Mouse (Mus musculus) natural killer cell, adult 2 months (primary cell): ENCODE data around the gene Vwa2.

Source experiments
- DNase-seq, 2 experiments: peaks; one replicate each; pipeline ENCODE4 v3.0.0; 2022; ENCODE audit warnings: low spot score in 2 of 2

The Vwa2 gene

DNA sequence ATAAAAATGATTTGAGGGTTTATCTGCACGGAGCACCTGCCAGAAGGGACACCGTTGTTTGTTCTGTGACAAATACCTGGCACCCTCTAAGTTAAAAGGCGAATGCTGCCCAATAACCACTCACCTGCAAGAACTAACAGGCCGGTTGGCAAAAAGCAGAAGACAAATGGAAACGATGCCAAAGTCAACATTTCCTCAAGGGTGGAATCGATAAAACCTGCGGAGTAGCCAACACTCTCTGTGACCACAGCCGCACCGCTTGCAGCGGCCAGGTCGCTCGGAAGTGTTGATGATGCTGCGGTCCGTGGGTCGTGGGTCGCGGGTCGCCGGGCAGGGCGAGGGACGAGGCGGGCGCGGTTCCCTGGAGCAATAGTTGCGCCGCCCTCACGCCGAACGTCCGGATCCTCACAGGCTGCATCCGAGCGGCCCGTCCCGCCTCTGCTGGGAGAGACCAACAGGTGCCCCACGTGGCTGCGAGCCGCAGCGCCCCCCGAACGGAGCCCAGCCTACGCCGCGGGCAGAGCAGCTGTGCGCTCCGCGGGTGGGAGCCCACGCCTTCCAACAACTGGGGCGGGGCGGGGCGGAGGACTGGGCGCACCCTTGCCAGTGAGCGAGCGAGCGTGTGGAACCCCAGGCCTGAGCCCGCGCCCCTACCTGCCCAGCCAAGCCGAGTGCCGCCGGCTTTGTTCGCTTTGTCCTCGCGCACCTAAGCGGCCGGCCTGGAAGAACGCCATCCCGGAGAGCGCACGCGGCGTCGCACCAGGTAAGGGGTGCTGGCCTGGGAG lies at the start of gene Vwa2:
Vwa2 (plus strand) TSS at position 434 of the 785 bp plus-strand sequence.
- no peak for DNase-seq

DNA sequence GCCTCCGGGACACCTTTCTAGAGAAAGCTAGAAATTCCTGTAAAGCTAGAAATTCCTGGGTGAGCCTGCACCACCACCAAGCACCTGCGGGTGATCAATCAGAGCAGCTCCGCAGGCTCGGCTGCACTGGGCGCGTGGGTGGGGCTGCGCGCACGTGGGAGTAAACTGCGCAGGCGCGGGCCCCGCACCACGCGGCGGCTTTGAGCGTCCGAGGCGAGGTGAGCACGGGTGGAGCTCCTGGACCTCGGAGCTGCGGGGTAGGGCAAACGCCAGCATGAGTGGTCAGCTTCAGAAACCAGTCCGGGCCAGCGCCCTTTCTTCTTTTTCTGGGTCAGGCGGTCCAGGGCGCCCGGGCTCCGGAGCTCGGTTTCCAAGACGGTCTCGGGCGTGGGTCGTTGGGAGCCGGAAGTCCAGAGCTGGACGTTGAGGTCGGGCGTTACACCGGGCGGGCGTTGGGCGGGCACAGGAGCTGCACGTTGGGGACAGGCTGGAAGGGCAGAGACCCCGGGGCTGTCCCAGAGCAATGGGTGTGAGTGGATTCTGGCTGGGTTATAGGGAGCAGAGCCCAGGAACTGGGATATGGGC lies 47.9 kb upstream of the Vwa2 start, which contains the start of gene Tdrd1:
Tdrd1 (plus strand) TSS at position 163 of the 585 bp plus-strand sequence.
- no peak for DNase-seq

DNA sequence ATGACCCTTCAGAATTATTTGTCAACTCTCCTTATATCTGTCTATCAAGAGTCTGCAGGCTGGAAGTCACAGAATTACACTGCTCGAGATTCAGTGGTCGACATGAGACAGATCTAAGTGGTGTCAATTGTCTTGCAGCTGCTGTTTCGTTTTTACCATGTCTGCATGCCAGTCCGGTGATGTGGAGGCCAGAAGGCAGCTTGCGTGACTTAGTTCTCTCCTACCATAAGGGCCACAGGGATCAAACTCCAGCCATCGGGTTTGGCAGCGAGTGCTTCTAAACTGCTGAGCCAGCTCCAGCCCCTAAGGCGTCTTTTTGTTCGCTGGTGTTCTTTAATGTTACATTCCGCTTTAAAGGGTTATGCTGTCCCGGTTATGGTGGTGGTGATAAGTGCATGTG lies 45.7 kb upstream of the Vwa2 start:
- DNase-seq, result no peak

DNA sequence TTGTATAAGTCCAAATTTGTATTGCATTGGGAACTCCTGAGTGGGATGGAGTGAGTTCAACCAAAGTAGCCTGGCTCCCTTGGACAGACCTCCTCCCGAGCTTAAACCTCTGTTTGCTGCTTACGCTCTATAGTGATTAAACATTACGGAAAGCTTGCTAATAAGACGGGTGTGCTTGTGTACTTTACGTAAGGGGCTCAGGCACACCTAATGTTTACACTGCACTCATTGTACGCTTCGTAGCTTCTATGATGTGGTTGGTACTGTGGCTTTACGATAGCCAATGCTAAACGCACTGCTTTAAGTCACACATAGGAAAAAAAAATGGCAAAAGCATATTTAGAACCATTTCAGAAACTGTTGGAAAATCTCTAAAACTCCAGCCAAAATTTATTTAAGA lies 44.8 kb upstream of the Vwa2 start:
- no peak for DNase-seq

DNA sequence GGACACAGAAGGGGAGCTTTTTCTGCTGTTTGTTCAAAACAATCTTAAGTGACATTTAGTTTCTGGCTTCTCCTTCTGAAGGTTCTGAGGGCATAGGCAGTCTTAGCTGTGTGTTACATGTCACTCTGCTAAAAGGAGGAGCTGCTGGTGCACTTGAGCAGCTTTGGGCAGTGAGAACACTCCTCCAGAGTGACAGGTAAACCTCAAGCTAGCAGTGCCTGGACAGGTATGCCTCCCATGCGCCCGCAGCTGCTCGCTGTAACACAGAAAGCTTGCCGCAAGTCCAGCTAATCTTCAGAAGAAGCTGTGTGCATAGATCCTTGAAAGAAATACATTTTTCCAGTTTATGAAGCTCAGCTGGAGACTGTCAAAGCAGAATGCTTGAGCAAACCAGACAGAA lies 43.9 kb upstream of the Vwa2 start:
- DNase-seq, result no peak

DNA sequence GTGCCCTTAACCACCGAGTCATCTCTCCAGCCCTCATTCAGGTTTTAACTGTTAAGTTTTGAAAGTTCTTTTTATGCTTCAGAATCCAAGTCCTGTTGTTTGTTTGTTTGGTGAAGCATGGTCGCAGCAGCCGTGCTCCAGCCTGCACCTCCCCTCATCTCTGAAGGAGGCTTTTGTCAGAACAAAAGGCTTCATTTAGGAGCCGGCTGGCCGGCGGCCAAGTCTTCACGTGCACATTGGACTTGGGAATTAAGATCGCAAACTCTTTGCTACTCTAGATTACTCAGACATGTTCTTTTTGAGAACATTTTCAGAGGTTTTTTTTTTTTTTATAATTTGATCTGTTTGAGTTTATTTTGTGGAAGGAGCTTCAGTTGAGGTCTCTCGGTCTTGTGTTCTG lies 38.7 kb upstream of the Vwa2 start:
- no peak for DNase-seq

DNA sequence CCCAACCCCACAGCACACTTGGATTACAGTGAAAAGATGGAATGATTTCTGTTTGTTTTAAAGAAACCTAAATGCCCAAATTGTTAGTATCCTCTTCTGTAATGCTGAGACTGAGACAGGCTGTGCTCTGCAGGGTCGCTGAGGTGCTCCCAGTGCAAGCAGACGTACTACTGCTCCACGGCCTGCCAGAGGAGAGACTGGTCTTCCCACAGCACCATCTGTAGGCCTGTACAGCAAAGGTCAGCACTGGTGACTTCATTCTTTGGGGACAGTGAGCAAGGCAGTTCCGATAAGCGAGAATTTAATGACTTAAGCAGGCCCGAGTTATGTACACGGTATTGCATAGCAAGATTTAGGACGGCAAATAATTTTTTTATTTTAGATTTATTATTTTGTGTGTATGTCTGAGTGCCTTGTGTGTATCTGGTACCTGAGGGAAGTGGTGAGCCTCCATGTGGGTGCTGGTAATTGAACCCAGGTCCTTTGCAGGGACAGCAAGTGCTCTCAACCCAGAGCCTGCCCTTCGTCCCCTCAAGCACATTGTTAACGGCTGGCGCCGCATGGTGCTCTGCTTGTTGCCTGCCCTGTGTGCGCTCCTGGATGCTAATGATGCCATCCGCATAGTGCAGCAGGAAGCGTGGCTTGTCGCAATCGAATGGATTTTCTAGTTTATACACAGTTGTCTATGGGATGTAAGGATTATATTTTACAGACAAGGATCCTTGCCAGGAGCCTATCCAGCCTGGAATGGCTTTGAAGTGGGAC lies 34.9 kb upstream of the Vwa2 start:
- no peak for DNase-seq

DNA sequence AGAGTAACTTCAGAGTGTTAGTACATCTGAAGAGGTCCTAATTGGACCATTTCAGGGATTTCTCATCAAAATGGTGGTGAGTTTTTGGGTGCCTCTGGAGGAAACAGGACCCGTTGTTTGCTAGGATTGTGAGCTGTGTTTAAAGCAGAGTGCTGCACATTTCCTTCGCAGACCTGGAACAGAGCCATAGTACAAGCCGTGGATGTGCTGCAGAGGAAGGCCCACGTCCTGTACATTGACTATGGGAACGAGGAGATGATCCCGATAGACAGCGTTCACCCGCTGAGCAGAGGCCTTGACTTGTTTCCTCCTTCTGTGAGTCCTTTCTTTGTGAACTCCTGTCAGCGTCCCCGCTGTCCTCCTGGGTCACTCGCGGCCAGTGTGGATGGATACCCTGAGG lies 31.1 kb upstream of the Vwa2 start:
- no peak for DNase-seq

DNA sequence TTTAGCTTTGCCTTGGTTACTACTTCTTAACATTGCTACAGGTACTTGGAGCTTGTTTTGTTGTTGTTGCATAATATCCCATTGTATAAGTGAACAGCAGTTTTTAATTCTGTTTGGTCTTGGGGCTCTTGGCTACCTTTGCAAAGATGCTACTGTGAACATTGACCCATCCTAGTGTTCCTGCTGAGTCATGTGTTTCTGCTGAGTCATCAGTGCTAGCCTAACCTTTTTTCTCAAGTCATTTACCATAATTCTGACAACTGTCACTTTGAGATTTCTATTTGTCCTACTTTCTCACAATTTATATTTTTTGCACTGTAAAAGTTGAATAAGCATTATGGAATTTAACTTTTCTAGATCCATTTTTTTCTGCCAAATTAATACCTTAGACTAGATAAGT lies 21.5 kb upstream of the Vwa2 start:
- DNase-seq, result no peak

DNA sequence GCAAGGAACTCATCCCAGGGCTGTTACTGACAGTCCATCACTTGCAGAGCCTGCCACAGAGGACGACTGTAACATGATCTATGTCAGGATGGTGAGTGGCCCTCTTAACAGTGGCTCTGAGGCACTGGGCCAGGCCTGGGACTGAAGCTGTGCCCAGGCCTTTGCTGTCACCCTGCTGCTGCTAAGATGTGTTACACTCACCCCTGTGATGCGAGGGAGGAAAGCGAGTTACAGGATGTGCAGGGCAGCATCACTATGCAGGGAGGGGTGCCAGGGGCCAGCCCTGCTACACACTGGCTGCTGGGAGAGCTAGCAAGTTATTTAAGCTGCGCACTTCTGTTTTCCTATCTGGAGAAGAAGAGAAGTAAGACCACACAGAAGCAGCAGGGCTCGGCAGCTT lies 17.6 kb upstream of the Vwa2 start:
- no peak for DNase-seq

DNA sequence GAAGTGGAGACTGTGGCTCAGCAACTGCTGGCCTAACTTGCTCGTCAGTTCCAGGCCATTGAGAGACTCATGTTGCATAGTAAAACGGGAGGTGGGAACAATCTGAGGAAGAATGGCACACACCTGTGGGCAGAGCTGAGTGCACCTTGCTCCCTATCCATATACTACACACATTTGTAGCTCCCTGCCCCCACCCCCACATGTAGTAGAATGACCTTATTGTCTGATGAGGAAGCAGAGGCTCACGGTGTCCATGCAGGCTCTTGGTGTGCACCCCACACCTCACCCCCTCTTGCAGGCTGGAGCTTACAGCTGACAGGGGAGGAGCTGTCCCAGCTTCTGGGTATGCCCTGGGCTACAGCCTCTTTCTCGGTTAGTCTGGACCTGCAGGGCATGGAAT lies 6.3 kb upstream of the Vwa2 start:
- no peak for DNase-seq

DNA sequence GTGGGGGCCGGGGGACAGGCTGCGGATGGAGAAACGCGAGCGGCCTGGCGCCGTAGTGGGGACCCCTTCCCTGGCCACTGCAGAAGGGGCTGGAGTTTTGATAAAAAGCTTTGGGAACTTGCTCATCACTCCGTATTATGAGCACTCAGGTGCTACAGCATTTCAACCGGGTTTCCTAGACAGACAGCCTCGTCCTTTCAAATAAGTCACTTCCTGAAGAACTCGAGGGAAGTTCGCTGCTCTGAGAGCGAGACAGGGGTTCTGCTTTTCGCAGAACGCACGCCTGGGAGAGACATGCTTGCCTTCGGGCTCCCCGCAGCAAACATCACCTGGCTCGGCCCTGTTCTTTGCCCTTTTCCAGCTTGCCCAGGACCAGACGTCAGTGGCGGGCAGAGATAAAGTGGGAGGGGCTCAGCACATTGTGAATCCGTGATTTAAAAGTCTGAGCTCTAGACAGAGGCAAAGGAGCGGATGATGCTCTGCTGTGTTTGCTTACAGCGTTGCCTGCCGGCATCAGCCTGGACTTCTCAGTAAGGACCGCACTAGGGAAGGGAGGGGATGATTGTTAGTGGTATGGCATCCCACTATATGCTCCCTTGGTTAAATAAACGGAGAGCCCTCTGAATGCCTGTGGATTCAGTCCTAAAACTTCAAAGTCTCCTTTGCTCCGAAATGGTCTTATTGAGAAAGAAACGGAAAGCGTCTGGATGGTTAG lies 709 bp downstream of the Vwa2 start:
- DNase-seq, result no peak

DNA sequence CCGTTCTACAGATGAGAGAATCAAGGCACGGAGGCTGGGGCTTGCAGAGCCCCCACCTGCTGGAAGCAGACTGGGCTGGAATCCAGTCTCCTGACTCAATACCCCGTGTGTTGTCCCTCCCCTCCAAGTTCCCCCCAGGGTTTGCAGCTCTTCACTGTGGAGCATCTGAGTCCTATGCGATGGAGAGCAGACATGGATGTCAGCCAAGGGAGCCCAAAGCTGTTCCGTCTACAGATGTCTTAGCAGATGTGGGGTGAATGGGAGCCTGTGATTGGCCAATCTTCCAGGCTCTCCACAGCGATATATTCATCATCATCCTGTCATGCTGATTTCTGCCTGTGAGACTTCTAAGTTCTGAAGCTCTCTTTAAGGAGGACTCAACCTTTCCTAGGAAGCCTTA lies 3.3 kb downstream of the Vwa2 start:
- no peak for DNase-seq

DNA sequence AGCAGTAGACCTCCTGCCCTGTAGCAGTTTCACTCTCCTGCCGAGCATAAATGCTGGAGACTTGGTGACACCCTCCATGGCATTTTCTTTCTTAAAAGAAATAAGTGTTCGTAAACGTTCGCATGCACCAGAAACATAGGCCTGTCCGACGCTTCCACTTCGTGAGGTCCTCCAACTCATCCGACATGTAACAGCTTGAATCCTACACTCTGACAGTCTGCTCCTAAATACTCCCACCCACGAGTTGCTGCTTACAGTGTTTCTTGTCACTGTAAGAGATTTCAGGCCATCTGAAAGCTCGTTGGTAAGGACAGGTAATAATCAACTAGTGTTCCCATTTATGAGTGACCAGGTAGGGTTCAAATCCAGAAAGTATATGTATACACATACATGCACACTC lies 13.8 kb downstream of the Vwa2 start:
- no peak for DNase-seq

DNA sequence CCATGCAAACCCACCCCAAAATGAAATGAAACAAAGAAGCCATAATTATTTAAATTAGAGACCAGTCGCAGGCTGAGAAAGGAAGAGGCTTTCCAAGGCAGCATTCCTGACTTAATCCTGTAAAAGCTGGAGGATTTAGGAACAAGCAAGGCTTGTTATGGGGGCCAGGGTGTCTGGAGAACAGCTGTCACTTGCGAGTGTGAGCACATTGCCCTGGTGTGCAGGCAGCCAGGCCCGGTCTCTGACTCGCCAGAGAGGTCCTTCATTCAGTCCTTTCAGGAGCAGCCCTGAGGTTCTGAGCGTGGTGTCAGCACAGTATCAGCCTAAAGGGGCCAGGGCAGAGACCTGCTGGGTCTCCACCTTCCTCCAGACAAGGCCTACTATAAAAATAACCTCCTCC lies 14.6 kb downstream of the Vwa2 start:
- no peak for DNase-seq

DNA sequence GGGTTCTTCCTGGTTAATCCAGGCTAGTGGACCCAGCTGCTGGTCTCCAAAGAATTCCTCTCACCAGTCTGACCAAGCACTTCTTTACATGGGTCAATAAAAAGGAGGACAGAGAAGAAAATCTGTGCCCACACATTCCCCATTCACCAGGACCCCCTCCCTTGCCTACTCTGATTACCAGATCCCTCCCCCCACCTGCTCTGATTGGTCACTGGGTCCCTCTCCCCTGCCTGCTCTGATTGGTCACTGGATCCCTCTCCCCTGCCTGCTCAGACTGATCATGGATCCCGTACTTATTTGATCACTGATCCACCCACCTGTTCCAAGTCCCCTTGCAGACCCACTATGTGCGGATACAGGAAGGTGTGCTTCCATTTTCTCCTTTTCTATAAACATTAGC lies 17.4 kb downstream of the Vwa2 start:
- DNase-seq, result no peak

DNA sequence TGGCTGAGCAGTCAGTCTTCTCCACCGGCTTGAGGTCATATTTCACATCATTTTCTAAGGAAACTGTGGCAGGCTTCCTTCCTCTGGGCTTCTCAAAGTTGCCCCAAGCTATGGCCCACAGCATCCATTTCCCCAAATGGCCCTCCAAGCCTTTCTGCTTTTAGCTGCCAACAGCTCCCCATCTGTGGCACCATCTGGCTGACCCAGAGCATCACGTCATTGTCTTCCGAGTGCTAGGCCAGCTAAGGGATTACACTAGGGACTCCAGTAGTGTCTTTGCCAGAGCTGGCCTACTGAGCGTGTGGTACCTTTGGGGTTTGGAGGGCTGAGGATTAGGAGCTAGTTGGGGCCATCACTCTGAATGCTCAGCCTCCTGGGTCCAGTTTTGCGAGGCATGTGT lies 18.5 kb downstream of the Vwa2 start:
- no peak for DNase-seq

DNA sequence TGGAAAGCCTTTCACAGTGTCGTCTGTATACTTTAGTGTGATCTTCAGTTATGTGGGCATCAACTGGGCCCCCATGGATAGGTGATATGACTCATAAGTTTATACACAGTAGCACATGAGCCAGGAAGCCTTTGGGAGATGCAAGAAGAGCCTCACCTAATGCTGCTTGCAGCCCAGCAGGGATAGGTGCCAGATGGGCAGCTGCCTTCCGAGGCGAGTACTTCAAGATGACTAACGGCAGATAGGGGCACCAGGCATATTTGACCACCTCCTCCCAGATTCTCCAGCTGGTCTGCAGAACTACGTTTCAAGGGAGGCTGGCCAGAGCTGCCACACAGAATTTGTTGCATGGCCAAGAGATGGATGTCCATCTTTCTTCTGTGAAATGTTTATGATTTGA lies 19.3 kb downstream of the Vwa2 start:
- no peak for DNase-seq

DNA sequence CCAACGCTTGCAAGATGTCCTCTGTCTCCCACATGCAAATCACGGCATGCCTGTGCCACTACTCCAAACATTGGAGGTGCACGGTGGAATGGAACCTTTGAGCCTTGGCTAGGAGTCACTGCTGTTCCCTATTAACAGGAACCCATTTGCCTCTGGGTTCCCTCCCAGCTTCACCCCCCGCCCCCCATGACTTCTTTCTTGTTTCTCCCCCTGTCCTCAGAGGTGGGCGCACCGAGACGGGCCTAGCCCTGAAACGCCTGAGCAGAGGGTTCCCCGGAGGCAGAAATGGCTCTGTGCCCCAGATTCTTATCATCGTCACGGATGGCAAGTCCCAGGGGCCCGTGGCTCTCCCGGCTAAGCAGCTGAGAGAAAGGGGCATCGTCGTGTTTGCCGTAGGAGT lies 23.6 kb downstream of the Vwa2 start:
- DNase-seq, result no peak

DNA sequence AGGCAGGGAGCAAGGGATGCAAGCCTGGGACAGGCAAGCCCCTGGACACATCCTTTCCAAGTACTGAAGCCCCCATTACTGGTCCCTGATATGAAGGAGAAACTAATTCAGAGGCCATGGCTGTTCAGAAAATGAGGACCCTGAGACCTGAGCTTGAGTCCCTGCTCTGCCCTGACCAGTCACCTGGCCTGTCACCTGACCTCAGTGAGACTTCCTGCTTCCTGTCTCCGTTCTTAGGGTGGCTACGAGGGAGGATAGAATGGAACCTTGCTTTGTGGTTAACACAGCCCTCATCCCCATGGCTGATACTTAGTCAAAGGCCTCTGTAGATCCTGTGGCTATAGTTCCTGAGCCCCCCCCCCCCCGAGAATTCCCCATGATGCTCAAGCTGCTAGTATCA lies 30.0 kb downstream of the Vwa2 start:
- DNase-seq, result peak; percentile 4 to 7

DNA sequence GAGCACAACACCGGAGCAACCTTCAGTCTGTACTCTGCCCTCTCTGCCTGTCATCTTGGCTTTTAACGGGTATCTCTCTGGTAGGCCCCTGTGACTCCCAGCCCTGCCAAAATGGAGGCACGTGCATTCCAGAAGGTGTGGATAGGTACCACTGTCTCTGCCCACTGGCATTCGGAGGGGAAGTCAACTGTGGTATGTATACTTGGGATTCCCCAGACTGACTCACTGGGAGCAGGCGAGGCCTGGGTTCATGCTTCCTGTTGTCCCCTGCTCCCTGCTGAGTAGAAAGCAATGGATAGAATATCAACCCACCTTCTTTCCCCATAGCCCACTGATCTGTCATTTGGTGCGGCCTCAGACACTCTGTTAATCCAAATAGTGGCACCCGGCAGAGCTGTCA lies 31.3 kb downstream of the Vwa2 start:
- no peak for DNase-seq

DNA sequence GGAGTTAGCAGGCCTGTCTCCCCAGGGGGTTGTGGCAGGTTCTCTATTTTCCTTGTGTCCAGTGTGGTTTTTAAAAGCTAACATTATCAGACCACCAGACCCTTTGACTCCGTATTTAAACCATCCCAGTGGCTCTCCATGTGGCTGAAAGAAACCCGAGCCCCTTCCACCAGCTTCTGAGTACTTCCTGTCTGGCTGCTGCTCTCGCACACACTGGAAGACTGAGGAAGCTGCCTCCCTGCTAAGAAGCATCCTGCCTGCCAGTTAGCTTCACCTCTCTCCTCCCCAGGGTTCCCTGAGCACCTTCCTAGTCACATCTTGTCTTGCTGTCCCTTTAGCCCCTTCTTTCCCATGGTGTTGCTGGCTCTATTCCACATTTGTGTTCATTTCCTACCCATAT lies 33.8 kb downstream of the Vwa2 start:
- DNase-seq, result no peak
